Mouse (Mus musculus): ENCODE measurements around the gene Il23r. TPM values are rescaled to one million over a fixed set of nuclear protein-coding genes. Genes with fewer than 3 reads are reported as not detected.

Il23r gene
- total RNA-seq, 2 experiments from 2014 or later, result not detected

GRCm38 (mm10) chr6:67431808-67432207, 59.8 kb downstream of the Il23r start:
- DNase-seq, result no peak

DNA sequence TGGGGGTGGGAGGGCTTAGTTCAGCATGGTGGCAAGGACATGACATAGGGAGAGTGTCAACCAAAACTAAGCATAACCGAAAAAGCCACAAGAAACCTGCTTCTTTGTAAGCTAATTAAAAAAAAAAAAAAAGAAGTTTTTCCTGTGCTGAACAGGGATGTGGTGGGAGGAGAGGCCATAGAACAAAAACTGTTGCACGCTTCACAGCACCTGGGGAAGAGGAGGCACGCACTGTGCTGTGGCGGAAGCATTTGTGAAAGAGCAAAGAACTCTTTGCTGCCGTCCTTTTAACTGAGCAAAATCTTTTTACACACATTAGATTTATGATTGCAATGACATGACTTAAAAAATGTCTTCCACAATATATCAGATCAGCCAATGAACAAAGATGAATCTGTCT, 69.9 kb downstream of the Il23r start:
- DNase-seq, result no peak

DNA sequence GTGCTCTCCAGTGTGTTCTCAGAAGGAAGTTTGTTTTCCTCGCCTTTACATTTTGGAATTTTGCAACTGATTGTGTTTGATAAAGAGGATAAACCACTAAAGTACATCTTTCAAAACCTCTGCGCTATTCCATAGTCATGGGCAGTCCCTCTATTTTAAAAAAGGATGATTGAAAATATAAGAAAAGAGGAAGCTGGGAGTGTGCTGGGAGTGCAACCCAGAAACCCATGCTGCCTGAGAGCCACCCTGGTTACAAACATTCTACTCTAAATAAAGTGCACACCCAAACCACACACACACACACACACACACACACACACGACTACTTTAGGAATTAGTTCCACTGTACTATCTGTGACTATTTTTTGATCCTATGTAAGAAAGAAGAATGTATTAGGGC, 75.1 kb downstream of the Il23r start:
- DNase-seq, result no peak

DNA sequence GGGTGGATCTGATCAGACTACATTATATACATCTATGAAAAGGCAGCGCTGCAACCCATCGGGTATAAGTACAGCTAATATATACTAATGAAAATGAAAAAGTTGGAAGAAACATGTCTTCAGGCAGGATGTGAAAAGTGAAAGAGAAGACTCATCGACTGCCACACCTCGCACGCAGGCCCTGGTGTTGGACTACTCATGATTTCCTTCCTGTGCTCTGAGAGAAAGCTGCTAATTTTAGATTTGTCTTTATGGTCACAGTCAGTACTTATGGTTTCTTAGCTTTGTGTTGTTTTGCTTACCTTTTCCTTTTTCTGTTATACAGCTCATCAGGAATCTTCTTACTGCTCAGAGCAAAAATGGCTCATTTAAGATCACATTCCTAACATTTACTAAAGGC, 76.4 kb downstream of the Il23r start:
- DNase-seq, result no peak

- no peak for DNase-seq
Measured at GRCm38 (mm10) chr6:67413378-67413777, 78.3 kb downstream of the Il23r start.

GRCm38 (mm10) chr6:67405281-67405682, 86.4 kb downstream of the Il23r start:
- no peak for DNase-seq

DNA sequence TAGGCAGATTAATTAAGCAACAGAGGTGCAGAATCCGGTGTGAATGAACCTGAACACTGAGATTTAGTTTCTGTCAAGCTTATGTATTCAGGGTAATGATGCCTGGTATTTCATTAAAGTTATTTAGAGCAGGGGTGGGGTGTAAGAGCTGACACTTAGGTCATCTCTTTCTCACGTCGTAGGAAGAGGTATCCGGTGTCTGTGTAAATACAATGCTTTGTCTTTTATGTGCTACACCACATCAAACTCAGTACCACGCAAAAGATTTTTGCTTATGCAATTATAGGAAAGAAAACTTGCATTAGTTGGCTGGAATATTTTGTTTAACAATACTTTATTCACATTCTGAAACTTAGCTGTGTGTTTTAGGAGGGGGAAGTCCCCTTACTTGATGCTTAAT, 92.1 kb downstream of the Il23r start:
- no peak for DNase-seq

DNA sequence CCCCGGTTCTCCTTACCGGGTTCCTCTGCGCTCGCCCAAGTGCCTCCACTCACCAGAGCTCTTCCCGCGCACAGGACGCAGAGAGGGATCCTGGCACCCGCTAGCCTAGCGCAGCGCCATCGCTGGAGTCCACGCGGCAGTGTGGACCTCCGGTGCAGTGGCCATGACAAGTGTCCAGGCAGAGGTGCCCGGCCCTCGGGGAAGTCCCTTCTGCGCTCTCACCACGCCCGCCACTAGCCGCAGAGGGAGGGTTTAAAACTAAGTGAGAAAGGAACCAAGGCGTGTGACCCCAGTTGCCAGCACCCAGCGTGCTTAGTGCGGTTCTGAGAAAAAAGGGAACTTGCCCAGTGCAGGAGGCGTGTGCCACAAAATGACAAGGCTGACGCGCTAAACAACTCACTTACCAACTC, 115.7 kb downstream of the Il23r start, which contains the start of gene Il12rb2:
Gene Il12rb2 (minus strand): TSS at position 207 of the 410 bp plus-strand sequence.
- DNase-seq, result peak; percentile 6 to 40

Other genes starting within 250 kb of the Il23r start
- gene Il12rb2, start 115.7 kb downstream of the Il23r start, total RNA-seq (2021), result under 1 TPM; 0.22 to 0.26 TPM
- under 1 TPM in 1 of 2 experiments, not detected in 1; 0.39 TPM for gene Tacstd2, start 43.9 kb upstream of the Il23r start, total RNA-seq (2021)

Data from heart, adult 18-20 months (tissue).